Mouse (Mus musculus) bone marrow macrophage, adult 2 months (primary cell): ENCODE measurements around the gene Il25.

ENCODE experiments used
- CTCF ChIP-seq: IDR thresholded peaks from 2 replicates; pipeline ENCODE4 v1.5.1; 2012; ENCODE audit warnings: low read depth, mild to moderate bottlenecking, low read length, moderate library complexity
- POLR2A ChIP-seq: IDR thresholded peaks from 2 replicates; pipeline ENCODE4 v1.6.1; 2012; ENCODE audit warnings: mild to moderate bottlenecking, low read depth, low read length, borderline replicate concordance

GRCm38 (mm10) chr14:54967874-54968273 is 35.4 kb downstream of the Il25 start:
- TF ChIP-seq POLR2A (no peak), CTCF (no peak)
